Mouse (Mus musculus) gastrocnemius, postnatal 25 days (tissue): ENCODE measurements at regions not wholly inside any gene's neighbourhood (a gene's known extent, or its start where the extent isn't known, plus 50 kb on each side); places are given as distances from the start of the nearest gene placed in this dataset.

Source experiments
- DNase-seq: peaks from one replicate; pipeline ENCODE4 v3.0.0; 2022

DNA sequence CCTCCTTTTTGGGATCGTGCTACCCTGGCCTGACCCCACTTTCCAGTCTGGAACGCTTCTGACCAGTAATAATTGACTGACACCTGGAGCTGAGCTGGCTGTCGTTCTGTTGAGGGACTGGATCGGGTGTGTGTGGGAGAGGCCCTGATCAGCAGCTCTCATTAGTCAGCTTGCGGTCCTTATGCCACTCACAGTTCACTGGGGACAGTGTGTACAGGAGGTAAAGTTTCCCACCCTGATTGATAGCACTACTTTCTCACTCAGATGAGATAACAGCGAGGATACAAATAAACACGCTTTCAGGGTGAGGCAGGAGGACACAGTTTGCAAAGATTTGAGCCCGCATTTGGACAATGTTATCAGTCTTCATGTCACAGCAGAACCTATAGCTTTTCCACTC lies 191.7 kb upstream of the Tnp1 start:
- DNase-seq = no peak

DNA sequence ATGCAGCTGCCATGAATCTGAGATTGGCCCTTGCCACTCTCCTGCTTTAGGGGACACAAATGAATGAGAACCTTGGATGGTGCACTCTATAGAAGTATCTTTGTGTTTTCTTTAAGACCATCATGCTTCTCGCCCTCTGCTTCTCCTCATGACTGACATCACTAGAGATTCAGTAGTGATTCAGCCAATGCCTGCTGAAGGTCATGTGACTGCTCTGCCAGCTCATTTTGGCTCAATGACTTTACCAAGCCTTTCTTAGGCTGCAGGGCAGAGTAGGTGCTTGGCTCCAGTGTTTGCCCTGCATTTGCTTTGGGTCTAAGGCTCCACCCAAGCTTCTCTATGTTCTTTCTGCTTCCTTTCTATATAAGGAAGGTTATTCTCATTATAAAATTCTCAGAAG lies 190.1 kb upstream of the Tnp1 start:
- DNase-seq = no peak

DNA sequence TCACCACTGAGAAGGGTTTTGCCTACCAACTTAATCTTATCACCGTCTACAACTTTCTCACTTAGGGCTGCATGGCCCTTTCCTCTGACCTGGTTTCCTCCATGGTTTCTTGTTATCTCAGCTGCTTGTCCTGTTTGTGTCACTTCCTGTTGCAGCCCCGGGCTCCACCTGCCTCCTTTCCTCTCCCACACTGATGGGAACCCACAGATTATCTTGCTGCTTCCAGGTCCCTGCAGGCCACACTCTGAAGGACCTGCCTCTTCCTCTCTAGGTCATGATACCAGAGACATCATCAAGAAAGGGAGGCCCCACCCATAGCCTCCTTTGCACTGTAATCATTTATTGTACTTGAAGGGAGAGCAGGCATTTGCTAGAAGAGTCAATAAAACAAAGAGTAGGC lies 184.4 kb upstream of the Tnp1 start:
- DNase-seq = no peak

DNA sequence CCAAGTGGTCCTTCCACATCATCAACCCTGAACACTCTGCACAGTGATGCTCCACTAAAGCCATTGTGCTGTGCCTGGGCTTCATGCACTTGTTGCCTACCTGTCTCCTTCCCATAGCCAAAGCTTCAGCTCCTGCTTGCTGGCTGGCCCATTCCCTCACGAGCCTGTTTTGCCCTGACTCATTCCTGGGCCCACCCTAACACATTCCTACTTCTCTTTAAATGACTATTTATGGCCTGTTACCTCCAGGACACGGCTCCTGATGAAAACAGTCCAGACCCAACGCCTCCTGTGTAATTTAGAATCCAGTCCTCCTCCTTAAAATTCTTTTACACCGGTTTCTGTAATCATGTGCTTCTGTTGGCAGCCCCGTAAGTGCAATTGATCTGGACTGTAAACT lies 175.1 kb upstream of the Tnp1 start:
- no peak for DNase-seq

DNA sequence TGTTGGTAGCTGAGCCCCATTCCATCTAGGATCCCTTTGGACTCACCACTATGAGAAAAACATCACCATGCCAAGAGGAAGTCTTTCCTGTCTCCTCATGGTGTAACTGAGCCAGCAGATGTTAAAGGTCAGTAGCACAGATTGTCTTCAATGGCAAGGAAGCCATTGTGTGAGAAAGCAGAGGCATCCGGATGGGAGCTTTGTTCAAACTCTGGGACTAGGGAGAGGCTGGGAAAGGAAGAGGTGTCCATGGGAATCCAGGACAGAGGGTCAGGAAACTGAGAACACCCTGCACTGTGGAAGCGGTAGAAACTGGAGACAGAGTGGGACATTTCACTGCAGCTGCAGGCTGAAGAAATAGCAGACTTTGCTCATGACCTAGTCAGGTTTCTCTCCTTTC lies 173.1 kb upstream of the Tnp1 start:
- DNase-seq = no peak

DNA sequence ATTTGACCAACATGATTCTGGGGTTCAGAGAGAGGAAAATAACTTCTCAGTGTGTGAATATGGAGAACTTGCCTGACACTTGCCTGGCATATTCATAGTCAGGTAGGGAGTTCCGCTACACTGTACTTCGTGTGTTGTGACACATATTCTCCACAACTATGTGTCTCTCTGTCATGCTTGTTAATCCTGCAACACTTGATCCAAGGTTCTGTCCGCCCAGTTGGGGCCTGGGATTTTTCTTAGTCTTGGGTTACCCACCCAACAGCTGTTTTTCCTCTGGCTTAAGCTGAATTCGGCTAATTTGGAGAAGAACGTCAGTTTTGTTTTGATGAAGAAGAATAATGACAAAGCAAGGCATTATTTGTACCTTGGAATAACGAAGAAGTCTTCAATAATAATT lies 168.8 kb upstream of the Tnp1 start:
- DNase-seq = no peak

DNA sequence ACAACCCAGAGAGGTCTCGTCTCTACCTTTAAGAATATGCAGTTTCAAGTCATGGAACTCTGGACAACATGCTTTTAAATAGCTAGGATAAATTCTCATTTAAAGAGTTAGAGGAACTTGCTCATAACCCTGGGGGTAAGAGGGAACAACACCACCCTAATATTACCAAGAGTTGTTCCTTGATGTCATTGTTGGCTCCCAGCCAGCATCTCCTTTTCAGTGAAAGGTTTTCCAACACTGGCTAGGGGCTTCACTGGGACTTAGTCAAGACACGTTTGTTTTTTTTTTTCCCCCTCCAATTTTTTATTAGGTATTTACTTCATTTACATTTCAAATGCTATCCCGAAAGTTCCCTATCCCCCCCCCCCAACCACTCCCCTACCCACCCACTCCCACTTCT lies 163.1 kb upstream of the Tnp1 start:
- DNase-seq = no peak

DNA sequence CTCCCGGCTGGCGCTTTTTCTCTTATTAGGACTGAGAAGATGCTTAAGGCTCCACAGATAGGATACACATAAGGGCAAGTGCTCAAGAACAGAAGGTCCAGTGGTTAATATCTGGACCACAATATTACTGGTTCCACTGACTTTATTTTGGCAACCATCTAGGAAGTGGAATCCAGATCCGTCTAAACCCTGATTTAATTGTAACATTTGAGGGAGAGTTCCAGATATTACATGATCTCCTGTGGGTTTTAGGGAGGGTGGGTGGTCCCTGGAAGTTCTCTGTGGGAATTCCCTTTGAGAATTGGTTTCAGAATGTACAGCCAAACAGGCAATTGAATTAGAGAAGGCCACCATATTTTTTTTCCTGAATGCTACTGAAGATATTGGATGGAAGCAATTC lies 161.4 kb upstream of the Tnp1 start:
- no peak for DNase-seq

DNA sequence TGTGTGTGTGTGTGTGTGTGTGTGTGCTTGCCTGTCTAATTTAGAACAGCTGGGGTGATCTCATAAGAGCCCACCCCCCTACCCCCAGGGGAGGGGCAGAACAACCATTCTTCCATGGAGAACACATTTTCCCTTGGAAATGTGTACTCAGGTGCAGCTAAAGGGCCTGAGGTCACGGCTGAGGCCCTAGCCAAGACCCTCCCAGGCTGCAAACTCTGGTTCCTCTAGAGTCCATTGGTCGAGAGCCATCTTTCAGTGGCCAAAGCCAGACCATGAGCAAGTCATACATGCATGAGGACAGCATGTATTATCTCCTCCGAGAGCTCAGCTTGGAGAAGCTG lies 154.9 kb upstream of the Tnp1 start:
- peak; percentile 19 for DNase-seq

DNA sequence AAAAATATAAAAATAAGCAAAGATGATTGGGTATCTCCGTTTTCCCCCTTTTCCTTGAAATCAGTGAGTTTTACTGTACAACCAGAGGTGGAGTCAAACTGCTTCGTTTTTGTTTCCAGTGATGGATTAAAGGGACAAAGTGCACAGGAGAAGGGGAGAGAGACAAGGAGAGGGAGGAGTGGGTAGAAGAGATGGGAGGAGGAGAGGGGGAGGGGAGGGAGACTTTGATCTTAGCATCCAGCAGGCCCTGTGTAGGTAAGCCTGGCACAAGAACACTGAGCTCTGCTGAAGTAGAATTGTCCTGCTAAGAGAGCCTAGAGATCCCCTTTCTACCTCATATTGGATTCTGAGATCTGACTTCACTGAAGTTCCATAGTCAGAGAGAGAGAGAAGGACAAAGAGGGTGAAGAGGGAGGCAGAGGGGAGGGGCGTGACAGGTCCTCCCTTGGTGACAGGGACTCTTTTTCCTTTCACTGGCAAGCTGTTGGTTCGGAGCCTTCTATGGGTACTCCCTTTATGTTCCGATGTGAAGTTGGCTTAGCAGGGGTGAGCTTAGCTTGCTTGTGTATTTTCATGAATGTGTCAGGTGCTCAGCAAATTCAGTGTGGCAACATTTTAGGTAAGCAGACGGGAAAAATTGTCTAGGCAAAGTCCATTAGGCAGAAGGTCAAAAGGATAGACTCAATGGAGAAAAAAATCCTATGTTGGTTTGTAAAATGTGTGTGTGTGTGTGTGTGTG lies 154.4 kb upstream of the Tnp1 start:
- no peak for DNase-seq

DNA sequence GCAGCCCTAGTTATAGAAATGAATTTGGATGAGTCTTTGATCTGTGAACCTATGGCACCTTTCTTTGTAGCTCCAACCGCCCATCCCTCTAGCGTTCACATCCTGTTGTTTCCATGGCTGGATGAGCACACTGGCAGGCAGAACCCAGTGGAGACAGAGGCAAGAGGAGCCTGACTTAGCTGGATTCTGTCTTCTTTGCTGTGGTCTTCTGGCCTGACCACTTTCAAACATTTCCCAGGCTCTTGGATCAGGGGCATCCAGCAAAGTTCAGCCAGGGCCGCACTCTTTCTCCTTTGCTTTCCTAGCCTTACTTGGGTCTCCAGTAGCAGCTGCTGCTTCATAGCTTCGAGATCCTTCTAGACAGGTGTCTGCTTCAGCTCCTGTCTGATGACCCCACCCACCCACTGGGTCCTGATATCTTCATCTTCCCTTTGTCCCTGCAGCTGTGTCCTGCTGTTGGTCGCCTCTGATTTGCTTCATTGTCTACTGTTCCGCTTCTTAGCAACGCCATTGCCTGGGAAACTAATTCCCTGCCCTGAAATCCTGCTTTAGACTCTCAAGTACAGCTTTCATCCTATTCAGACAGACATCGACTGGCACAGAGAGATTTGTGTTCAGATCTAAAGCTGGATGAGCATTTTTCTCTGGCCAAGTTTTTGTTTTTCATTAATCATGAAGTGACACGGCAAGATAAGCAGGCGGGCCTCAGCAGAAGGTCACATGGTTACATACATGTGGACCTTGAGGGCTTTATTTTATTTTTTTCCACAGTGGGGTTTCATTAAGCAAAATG lies 153.6 kb upstream of the Tnp1 start:
- no peak for DNase-seq

DNA sequence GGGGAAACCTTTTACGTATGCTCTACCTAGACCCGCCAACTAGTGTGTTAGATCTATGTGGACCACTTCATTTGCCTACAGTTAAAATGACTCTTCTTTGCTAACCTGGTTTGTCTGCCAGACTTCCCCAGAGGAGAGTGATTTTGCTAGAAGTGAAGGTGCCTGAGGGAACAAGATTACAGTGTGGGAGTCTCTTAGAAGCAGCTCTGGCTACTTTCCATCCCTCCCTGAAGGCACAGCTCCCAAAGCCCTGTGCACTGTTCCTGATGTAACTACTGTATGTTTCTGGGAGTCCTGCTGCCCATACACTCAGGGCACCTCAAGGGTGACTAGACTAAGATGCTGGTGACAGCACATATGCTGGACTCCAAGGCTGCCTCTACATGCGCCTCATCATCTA lies 144.5 kb upstream of the Tnp1 start:
- no peak for DNase-seq

DNA sequence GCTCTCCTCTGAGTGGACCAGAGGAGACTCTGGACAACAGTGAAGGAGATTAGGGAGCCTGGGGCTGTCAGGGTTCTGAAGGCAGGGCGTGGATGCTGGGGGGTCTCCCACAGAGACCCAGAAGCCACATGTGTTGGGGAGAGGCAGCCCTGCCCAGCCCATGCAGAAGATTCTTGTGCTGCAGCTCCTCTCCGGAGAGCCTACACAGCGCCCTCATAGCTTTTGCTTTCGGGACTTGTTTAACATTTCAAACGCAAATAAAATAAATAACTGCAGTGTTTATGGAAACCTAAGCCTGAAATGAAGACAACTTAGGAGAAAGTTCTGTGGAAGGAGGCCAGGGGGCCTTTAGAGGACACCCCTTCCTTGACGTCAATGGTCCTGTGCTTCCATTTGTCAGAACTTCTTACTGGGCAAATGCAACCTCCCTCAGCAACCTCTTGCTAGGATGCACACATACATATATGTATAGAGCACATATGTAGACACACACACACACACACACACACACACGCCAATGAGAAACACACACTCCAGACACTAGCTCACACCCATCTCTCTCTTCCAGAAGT lies 143.8 kb upstream of the Tnp1 start:
- DNase-seq = no peak

DNA sequence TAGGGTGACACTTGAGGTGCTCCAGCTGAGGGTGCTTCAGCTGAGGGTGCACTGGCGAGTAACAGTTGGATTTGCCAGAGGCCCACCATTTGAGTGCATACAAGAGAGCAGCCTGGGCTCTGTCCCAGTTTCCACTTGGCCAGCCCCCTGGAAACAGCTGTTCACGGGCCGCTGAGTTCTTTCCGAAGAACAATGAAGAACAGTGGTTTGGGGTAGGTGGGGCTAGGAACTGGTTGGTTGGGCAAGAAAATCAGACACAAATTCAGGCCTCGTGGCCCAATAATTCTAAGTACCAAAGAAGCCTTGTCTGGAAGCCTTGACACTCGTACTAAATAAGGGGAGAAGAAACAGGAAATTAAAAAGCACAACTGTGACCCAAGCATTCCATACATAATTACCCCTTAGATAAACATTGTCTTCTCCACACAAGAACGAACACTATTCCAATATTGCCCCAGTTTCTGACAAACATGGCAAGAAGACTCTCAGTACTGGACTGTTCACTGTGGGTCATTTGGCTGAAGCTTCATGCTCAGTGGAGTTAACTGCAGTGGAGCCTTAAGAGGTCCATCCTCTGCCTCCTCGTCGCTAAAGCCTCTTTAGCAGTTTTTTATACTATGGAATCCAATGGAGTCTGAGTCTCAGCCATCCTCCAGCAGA lies 137.9 kb upstream of the Tnp1 start:
- DNase-seq = peak; percentile 36

DNA sequence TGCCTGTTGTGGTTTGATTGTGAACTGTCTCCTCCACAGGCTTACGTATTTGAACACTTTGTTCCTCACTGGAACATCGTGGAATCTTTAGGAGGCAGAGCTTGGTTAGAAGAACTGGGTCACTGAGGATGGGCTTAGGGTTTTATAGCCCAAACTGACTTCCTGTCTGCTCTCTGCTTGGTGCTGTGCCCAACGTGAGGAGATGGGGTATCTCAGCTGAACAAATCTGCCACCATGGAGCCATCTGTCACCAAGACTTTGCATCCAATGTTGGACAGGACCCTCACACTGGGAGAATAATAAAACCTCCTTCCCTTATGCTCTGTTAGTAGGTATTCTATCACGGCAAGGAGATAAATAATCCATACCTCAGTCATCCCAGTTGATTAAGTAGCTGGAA lies 134.2 kb upstream of the Tnp1 start:
- no peak for DNase-seq

DNA sequence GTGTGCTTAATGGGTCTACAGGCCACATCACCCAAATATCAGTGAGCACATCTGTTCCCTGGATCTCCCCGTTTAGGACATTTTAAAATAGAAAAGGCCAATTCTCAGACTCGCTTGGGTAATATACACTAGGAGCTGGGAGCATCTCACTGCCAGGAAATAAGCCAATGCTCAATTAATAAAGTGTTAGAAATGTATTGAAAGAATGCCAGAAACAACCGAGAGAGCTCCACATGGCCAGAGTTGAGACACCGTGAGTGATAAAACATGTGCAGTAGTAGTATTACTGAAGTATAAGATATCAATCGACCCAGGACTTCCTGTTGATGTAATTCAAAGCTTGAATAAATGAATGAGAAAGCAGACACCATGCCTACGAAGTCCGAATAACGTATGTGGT lies 127.1 kb upstream of the Tnp1 start:
- DNase-seq = no peak

DNA sequence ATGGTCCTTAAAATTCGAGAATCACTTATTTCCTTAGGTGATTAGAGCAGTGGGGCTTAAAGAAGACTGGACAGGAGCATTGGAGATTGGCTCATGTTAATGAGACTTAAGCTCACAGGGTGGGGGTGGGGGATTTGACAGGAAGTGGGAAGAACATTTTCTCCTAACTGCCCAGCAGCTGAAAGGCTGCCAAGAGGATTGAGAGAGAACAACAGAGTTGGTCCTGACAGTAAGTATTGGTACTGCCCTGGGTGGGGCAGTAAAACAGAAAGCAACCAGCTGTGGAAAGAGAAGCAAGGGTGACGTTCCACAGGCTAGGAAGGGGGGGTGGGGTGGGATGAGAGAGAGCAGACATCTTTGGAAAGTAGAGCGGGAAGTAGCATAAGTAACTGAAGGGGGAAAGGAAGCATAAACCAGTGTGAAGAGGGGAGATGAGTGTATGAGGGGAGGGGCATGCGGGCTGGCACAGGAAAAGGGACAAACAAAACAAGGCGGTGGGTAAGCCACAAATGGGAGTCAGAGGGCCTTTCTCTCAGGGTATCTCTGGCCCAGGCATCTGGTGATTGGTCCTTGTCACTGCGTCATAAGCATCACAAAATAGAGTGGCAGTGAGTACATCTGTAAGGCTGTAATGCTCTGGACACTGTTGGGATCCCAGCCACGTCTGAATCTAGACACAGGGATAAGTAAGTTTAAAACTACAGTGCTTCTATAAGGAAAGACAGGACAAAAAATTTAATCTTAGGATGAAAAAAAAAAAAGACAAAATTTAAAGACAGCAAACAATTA lies 125.0 kb upstream of the Tnp1 start:
- no peak for DNase-seq

DNA sequence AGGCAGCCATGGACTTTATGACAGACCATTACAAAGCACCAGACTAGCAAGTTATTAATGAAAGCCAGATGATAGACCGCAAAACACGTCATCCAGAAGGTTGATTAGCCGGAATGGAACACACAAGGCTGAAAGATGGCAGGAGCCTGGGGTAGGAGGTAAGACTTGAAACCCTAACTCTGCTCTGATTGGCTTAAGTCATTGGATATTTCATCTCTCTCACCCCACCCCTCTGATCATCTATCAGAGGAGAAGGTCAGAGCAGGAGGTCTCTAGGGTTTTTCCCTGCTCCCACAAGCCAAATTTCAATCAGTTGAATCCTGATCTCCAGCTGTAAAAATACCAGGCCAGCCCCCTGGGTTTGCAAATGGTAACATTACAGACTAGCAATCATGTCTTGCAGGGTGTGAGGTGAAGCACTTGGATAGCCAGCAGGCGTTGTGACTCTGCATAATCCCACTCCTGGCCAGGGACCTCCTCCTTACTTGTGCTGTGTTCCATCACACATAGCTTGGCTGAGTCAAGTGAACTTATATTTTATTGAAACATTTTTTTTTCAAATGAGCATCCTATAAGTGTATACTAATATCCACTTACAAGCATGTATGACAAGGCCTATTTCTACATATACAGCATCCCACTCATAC lies 114.6 kb upstream of the Tnp1 start:
- DNase-seq = no peak

DNA sequence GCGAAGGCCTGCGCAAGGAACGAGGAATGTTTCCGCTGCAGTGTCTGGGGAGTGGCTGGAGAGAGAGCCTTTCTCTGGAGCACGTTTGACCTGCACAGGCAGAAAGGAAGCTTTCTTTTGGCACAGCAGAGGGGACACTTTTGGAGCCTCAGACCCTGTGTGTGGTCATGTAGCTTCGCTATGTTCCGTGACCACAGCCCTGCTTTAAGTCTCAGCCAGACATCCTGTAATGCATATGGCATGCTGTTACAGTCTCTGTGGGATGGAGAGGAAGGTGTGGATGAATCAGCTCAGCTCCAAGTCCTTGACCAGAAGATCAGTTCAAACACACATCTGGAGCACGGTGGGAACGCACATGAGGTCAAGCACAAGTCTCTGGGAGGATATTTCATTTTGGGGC lies 107.3 kb upstream of the Tnp1 start:
- no peak for DNase-seq

DNA sequence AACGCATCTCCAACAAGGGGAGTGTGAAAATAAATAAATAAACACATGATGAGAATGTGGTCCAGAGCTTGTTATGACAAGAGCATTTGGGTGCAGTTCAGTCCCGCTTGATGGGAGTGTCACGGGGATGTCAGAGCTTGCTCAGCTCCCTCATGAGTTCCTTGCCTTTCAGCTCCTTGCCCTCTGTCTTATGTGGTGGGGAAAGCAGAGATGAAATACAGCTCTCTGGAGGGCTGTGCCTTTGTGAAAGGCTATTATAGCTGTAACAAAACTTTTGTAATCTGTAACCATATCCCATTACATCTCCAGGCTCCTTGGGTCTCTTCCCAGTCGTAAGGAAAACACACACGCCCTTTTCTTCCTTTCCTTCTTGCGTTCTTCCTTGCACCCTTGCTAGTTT lies 103.0 kb upstream of the Tnp1 start:
- peak; percentile 67 for DNase-seq

DNA sequence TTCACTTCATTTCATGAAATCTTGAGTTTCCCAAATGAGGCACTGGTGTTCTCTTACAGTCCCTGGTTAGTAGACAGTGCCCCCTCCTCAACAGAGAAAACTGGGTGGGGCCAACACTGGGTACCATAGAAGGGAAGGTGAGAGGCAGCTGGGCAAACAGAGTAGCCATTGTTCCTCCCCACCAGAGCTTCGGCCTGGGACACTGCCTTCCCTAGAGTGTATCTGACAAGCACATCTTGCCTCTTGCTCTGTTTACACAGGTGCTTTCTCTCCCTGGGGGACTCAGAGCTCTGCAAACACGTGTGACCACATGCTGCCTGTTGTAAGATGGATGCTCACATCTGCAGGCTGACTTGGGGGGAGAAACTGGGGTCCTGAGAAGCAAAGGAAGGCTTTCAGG lies 100.8 kb upstream of the Tnp1 start:
- DNase-seq = no peak

DNA sequence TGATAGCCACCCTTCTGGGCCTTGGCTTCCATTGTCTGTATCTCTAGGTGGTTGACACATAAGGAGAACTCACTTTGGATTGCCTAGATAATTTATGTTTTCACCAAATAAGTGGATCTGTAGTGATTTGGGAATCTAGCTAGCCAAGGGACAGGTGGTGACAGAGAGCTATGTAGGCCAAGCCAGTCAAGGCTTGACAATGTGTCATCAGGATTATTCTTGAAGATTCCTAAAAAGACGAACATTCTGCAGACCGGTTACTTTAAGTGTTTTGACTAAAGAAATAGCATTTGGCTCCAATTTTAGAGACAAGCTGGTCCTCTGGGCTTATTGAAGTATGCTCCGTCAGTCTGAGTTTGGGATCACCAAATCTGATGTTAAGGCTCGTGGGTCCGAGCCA lies 100.1 kb upstream of the Tnp1 start:
- no peak for DNase-seq
